Mouse (Mus musculus) MEL (cell line): ENCODE results near the gene Cabp4. TPM values are rescaled to one million over a fixed set of nuclear protein-coding genes. Genes with fewer than 3 reads are reported as not detected.

Experiments
- DNase-seq: peaks from one replicate; pipeline ENCODE4 v3.0.0; 2011; ENCODE audit warnings: low read depth, low spot score
- H3K27ac ChIP-seq: 2 replicates; pipeline ENCODE4 v1.5.1; 2012; ENCODE audit warnings: low read depth, mild to moderate bottlenecking, control low read depth, low read length, moderate library complexity; ENCODE audit not compliant: control insufficient read depth
- H3K27me3 ChIP-seq, 2 experiments: fragments of 150-350 bp in 1 of 2; sonication (generic) in 1 of 2; 2 replicates each; pipeline ENCODE4 v1.6.1; 2012; ENCODE audit warnings: low read length in 2 of 2, mild to moderate bottlenecking in 2 of 2, improper control_type of control experiment in 1 of 2, moderate library complexity in 1 of 2; ENCODE audit not compliant: insufficient read depth in 2 of 2, control insufficient read depth in 1 of 2
- H3K36me3 ChIP-seq, 2 experiments: 2 replicates each; pipeline ENCODE4 v1.6.1; 2012 to 2014; ENCODE audit warnings: low read length in 2 of 2, improper control_type of control experiment in 1 of 2, inconsistent platforms in 1 of 2, mild to moderate bottlenecking in 1 of 2; ENCODE audit not compliant: insufficient read depth in 2 of 2, control insufficient read depth in 1 of 2
- H3K4me1 ChIP-seq, 2 experiments: fragments of 150-350 bp in 1 of 2; sonication (generic) in 1 of 2; 2 replicates each; pipeline ENCODE4 v1.6.1; 2012; ENCODE audit warnings: low read length in 2 of 2, improper control_type of control experiment in 1 of 2, mild to moderate bottlenecking in 1 of 2; ENCODE audit not compliant: insufficient read depth in 2 of 2, control insufficient read depth in 1 of 2
- H3K4me3 ChIP-seq, 2 experiments: fragments of 150-350 bp in 1 of 2; sonication (generic) in 1 of 2; 2 replicates each; pipeline ENCODE4 v1.5.1; 2012; ENCODE audit warnings: low read depth in 2 of 2, low read length in 2 of 2, mild to moderate bottlenecking in 2 of 2, moderate library complexity in 2 of 2, control low read depth in 1 of 2, improper control_type of control experiment in 1 of 2; ENCODE audit not compliant: control insufficient read depth in 1 of 2, insufficient read depth in 1 of 2
- H3K79me2 ChIP-seq: 2 replicates; pipeline ENCODE4 v1.6.1; 2012; ENCODE audit warnings: mild to moderate bottlenecking, low read length, moderate library complexity; ENCODE audit not compliant: control insufficient read depth, poor library complexity, insufficient read depth
- H3K9ac ChIP-seq: 2 replicates; pipeline ENCODE4 v1.6.1; 2012; ENCODE audit warnings: low read depth, mild to moderate bottlenecking, control low read depth, low read length, moderate library complexity; ENCODE audit not compliant: control insufficient read depth, poor library complexity, severe bottlenecking
- H3K9me3 ChIP-seq: fragments of 150-350 bp; sonication (generic); replicated peaks from 2 replicates; pipeline ENCODE4 v1.6.1; 2012; ENCODE audit warnings: mild to moderate bottlenecking, low read length, improper control_type of control experiment, moderate library complexity; ENCODE audit not compliant: insufficient read depth
- E2F4 ChIP-seq: IDR thresholded peaks from 2 replicates; pipeline ENCODE4 v1.6.1; 2011; ENCODE audit warnings: low read depth, low read length, improper control_type of control experiment, borderline replicate concordance
- ELF1 ChIP-seq: IDR thresholded peaks from 2 replicates; pipeline ENCODE4 v1.6.1; 2014; ENCODE audit warnings: low read depth, mild to moderate bottlenecking, inconsistent platforms, low read length, improper control_type of control experiment, moderate library complexity
- EP300 ChIP-seq, 2 experiments: IDR thresholded peaks; 2 replicates each; pipeline ENCODE4 v1.6.1; 2011; ENCODE audit warnings: improper control_type of control experiment in 2 of 2, low read length in 2 of 2, low read depth in 1 of 2, mild to moderate bottlenecking in 1 of 2
- ETS1 ChIP-seq: IDR thresholded peaks from 2 replicates; pipeline ENCODE4 v1.6.1; 2012; ENCODE audit warnings: low read depth, mild to moderate bottlenecking, inconsistent platforms, low read length, improper control_type of control experiment, moderate library complexity
- GABPA ChIP-seq: IDR thresholded peaks from 2 replicates; pipeline ENCODE4 v1.6.1; 2012; ENCODE audit warnings: low read depth, mild to moderate bottlenecking, inconsistent platforms, low read length, improper control_type of control experiment, moderate library complexity
- HCFC1 ChIP-seq: IDR thresholded peaks from 2 replicates; pipeline ENCODE4 v1.6.1; 2012; ENCODE audit warnings: low read depth, mild to moderate bottlenecking, inconsistent platforms, low read length, improper control_type of control experiment, moderate library complexity
- MAFK ChIP-seq: IDR thresholded peaks from 2 replicates; pipeline ENCODE4 v1.6.1; 2011; ENCODE audit warnings: low read depth, mild to moderate bottlenecking, low read length, improper control_type of control experiment, borderline replicate concordance
- MAZ ChIP-seq: IDR thresholded peaks from 2 replicates; pipeline ENCODE4 v1.6.1; 2012; ENCODE audit warnings: low read depth, mild to moderate bottlenecking, inconsistent platforms, low read length, improper control_type of control experiment
- MYC ChIP-seq: IDR thresholded peaks from 2 replicates; pipeline ENCODE4 v1.6.1; 2011; ENCODE audit warnings: low read depth, mild to moderate bottlenecking, low read length, improper control_type of control experiment, moderate library complexity
- NRF1 ChIP-seq: IDR thresholded peaks from 2 replicates; pipeline ENCODE4 v1.6.1; 2014; ENCODE audit warnings: low read depth, mild to moderate bottlenecking, inconsistent platforms, low read length, improper control_type of control experiment, moderate library complexity; ENCODE audit not compliant: poor library complexity, insufficient read depth, severe bottlenecking
- POLR2AphosphoS2 ChIP-seq: IDR thresholded peaks from 2 replicates; pipeline ENCODE4 v1.6.1; 2011; ENCODE audit warnings: low read length, improper control_type of control experiment
- RCOR1 ChIP-seq: IDR thresholded peaks from 2 replicates; pipeline ENCODE4 v1.6.1; 2012; ENCODE audit warnings: low read depth, mild to moderate bottlenecking, inconsistent platforms, low read length, improper control_type of control experiment
- SMC3 ChIP-seq: IDR thresholded peaks from 2 replicates; pipeline ENCODE4 v1.6.1; 2011; ENCODE audit warnings: low read depth, low read length, improper control_type of control experiment
- TAL1 ChIP-seq: IDR thresholded peaks from 2 replicates; pipeline ENCODE4 v1.6.1; 2012; ENCODE audit warnings: mild to moderate bottlenecking, inconsistent platforms, low read length, moderate library complexity, mixed read lengths
- TCF12 ChIP-seq: IDR thresholded peaks from 2 replicates; pipeline ENCODE4 v1.6.1; 2014; ENCODE audit warnings: low read depth, mild to moderate bottlenecking, inconsistent platforms, low read length, improper control_type of control experiment, moderate library complexity
- ZKSCAN1 ChIP-seq: IDR thresholded peaks from 2 replicates; pipeline ENCODE4 v1.6.1; 2012; ENCODE audit warnings: low read depth, mild to moderate bottlenecking, inconsistent platforms, low read length, improper control_type of control experiment, moderate library complexity
- ZMIZ1 ChIP-seq: IDR thresholded peaks from 2 replicates; pipeline ENCODE4 v1.6.1; 2012; ENCODE audit warnings: low read depth, mild to moderate bottlenecking, inconsistent platforms, low read length, improper control_type of control experiment, moderate library complexity
- polyA plus RNA-seq, 2 experiments: library from polyadenylated mRNA; stranded (reverse) in 1 of 2; unstranded in 1 of 2; fragments of >175 nt in 1 of 2; fragments of >200 nt in 1 of 2; gene quantifications; 2 replicates each; pipeline versions ENCODE4 v1.2.1 to v1.2.4; 2012; ENCODE audit warnings: low replicate concordance in 2 of 2, low read depth in 1 of 2; ENCODE audit not compliant: insufficient read length in 2 of 2, insufficient read depth in 1 of 2, missing spikeins in 1 of 2
- total RNA-seq: library from RNA; depleted of rRNA; stranded (reverse); fragments of 300-350 nt; gene quantifications from 2 replicates; pipeline ENCODE4 v1.2.3, GENCODE M21; 2012

Cabp4 gene
- total and polyA plus RNA-seq, 3 experiments = 0.08 to 0.24 TPM; not detected in 1

GRCm38 (mm10) chr19:4108535-4108934, 35.3 kb downstream of the Cabp4 start:
- Histone ChIP-seq H3K4me3 (no peak overlapping the region), H3K9me3 (no peaks in the 10 kb centered on the region), H3K27me3 (no peaks in the 10 kb centered on the region), H3K27ac (no peak overlapping the region), H3K4me1 (peaks cover 5 to 10% of the 10 kb centered on the region in 2 experiments), H3K9ac (no peak overlapping the region), H3K36me3 (peaks cover 0 to 9% of the 10 kb centered on the region in 2 experiments; a peak in 2 of 4 replicates), H3K79me2 (no peaks in the 10 kb centered on the region)
- no peak for DNase-seq
- TF ChIP-seq POLR2AphosphoS2 = no peak
- TF ChIP-seq MAZ = no peak
- TF ChIP-seq NRF1 = no peak
- no peak for TF ChIP-seq TCF12
- no peak for TF ChIP-seq MAFK
- no peak for TF ChIP-seq HCFC1
- no peak for TF ChIP-seq ZKSCAN1
- TF ChIP-seq ELF1 = no peak
- TF ChIP-seq GABPA = no peak
- TF ChIP-seq EP300 (IDR thresholded peaks at IDR 0.05; ENCODE audit: low read depth in 1 of 2, low read length in 2 of 2) = no peak
- TF ChIP-seq ETS1 = no peak
- TF ChIP-seq RCOR1 = no peak
- TF ChIP-seq TAL1 = no peak
- TF ChIP-seq SMC3 = no peak
- no peak for TF ChIP-seq MYC
- TF ChIP-seq ZMIZ1 = no peak

GRCm38 (mm10) chr19:4106654-4107053, 37.2 kb downstream of the Cabp4 start:
- TF ChIP-seq MAFK (no peak), E2F4 (no peak), ELF1 (no peak)
- H3K9ac ChIP-seq = no peak overlapping the region
- H3K4me3 ChIP-seq = no peak overlapping the region
- H3K27me3 ChIP-seq = no peaks in the 10 kb centered on the region
- DNase-seq = no peak
- no peaks in the 10 kb centered on the region for H3K36me3 ChIP-seq
- no peak overlapping the region for H3K27ac ChIP-seq
- H3K4me1 ChIP-seq = no peaks in the 10 kb centered on the region
- H3K79me2 ChIP-seq = 0 out of 2 replicates have a peak, but pooled peaks cover 1% of the 10 kb centered on the region
- no peaks in the 10 kb centered on the region for H3K9me3 ChIP-seq
